Mouse (Mus musculus): ENCODE results near the gene Runx2. TPM values are rescaled to one million over a fixed set of nuclear protein-coding genes. Genes with fewer than 3 reads are reported as not detected.

Gene Runx2
- total and polyA plus RNA-seq, 3 experiments: not detected

GRCm38 (mm10) chr17:44520122-44521075, 294.2 kb downstream of the Runx2 start:
- no peak overlapping the region for H3K4me3 ChIP-seq (ENCODE audit: control insufficient read depth in 1 of 2, insufficient read depth in 1 of 2, low read depth in 2 of 2, low read length in 2 of 2)
- H3K27me3 ChIP-seq (ENCODE audit: control insufficient read depth in 1 of 2, insufficient read depth in 2 of 2, low read length in 2 of 2): no peaks in the 10 kb centered on the region
- H3K9ac ChIP-seq (ENCODE audit: control insufficient read depth, low read depth, low read length, poor library complexity, severe bottlenecking): no peak overlapping the region
- DNase-seq (ENCODE audit: low read depth, low spot score): no peak
- no peak overlapping the region for H3K27ac ChIP-seq (ENCODE audit: control insufficient read depth, low read depth, low read length)
- H3K79me2 ChIP-seq (ENCODE audit: control insufficient read depth, insufficient read depth, low read length, poor library complexity): no peaks in the 10 kb centered on the region
- no peaks in the 10 kb centered on the region for H3K36me3 ChIP-seq (ENCODE audit: control insufficient read depth in 1 of 2, insufficient read depth in 2 of 2, low read length in 2 of 2)
- no peaks in the 10 kb centered on the region for H3K9me3 ChIP-seq (replicated peaks; ENCODE audit: insufficient read depth, low read length)
- no peaks in the 10 kb centered on the region for H3K4me1 ChIP-seq (ENCODE audit: control insufficient read depth in 1 of 2, insufficient read depth in 2 of 2, low read length in 2 of 2)
- no peak for TF ChIP-seq EP300 (IDR thresholded peaks at IDR 0.05; ENCODE audit: low read depth in 1 of 2, low read length in 2 of 2)
- no peak for TF ChIP-seq RAD21 (IDR thresholded peaks at IDR 0.05; ENCODE audit: low read depth, low read length)
- no peak for TF ChIP-seq POLR2AphosphoS2 (IDR thresholded peaks at IDR 0.05; ENCODE audit: low read length)
- TF ChIP-seq MAZ (IDR thresholded peaks at IDR 0.05; ENCODE audit: low read depth, low read length): no peak
- TF ChIP-seq GATA1 (IDR thresholded peaks at IDR 0.05; ENCODE audit: low read depth, low read length): no peak
- TF ChIP-seq CHD2 (IDR thresholded peaks at IDR 0.05; ENCODE audit: low read length): no peak
- TF ChIP-seq CHD1 (IDR thresholded peaks at IDR 0.05; ENCODE audit: low read depth, low read length): no peak
- TF ChIP-seq JUND (IDR thresholded peaks at IDR 0.05; ENCODE audit: low read depth, low read length): no peak
- TF ChIP-seq SMC3 (IDR thresholded peaks at IDR 0.05; ENCODE audit: low read depth, low read length): no peak
- no peak for TF ChIP-seq POLR2A (IDR thresholded peaks at IDR 0.05; ENCODE audit: control insufficient read depth in 1 of 2, insufficient read depth in 1 of 2, low read depth in 1 of 2, low read length in 2 of 2, poor library complexity in 1 of 2)
- TF ChIP-seq NRF1 (IDR thresholded peaks at IDR 0.05; ENCODE audit: insufficient read depth, low read depth, low read length, poor library complexity, severe bottlenecking): no peak
- no peak for TF ChIP-seq ZKSCAN1 (IDR thresholded peaks at IDR 0.05; ENCODE audit: low read depth, low read length)
- TF ChIP-seq RCOR1 (IDR thresholded peaks at IDR 0.05; ENCODE audit: low read depth, low read length): no peak
- no peak for TF ChIP-seq ELF1 (IDR thresholded peaks at IDR 0.05; ENCODE audit: low read depth, low read length)
- no peak for TF ChIP-seq MEF2A (IDR thresholded peaks at IDR 0.05; ENCODE audit: extremely low read depth, insufficient replicate concordance, low read depth, low read length, poor library complexity, severe bottlenecking)
- no peak for TF ChIP-seq UBTF (IDR thresholded peaks at IDR 0.05; ENCODE audit: borderline replicate concordance, insufficient read depth, low read depth, low read length)
- TF ChIP-seq KAT2A (conservative IDR thresholded peaks at IDR 0.05; ENCODE audit: low read depth, low read length): no peak
- TF ChIP-seq MYB (IDR thresholded peaks at IDR 0.05; ENCODE audit: low read depth, low read length): no peak

- Histone ChIP-seq H3K27ac (ENCODE audit: control insufficient read depth, low read depth, low read length) (no peak overlapping the region), H3K79me2 (ENCODE audit: control insufficient read depth, insufficient read depth, low read length, poor library complexity) (no peaks in the 10 kb centered on the region), H3K36me3 (ENCODE audit: control insufficient read depth in 1 of 2, insufficient read depth in 2 of 2, low read length in 2 of 2) (no peaks in the 10 kb centered on the region), H3K9ac (ENCODE audit: control insufficient read depth, low read depth, low read length, poor library complexity, severe bottlenecking) (no peak overlapping the region), H3K4me3 (ENCODE audit: control insufficient read depth in 1 of 2, insufficient read depth in 1 of 2, low read depth in 2 of 2, low read length in 2 of 2) (no peak overlapping the region), H3K27me3 (ENCODE audit: control insufficient read depth in 1 of 2, insufficient read depth in 2 of 2, low read length in 2 of 2) (no peaks in the 10 kb centered on the region), H3K9me3 (replicated peaks; ENCODE audit: insufficient read depth, low read length) (no peaks in the 10 kb centered on the region), H3K4me1 (ENCODE audit: control insufficient read depth in 1 of 2, insufficient read depth in 2 of 2, low read length in 2 of 2) (no peaks in the 10 kb centered on the region)
- TF ChIP-seq RCOR1 (IDR thresholded peaks at IDR 0.05; ENCODE audit: low read depth, low read length) (no peak), TAL1 (IDR thresholded peaks at IDR 0.05; ENCODE audit: low read length) (no peak), MAFK (IDR thresholded peaks at IDR 0.05; ENCODE audit: borderline replicate concordance, low read depth, low read length) (no peak), GABPA (IDR thresholded peaks at IDR 0.05; ENCODE audit: low read depth, low read length) (no peak), RAD21 (IDR thresholded peaks at IDR 0.05; ENCODE audit: low read depth, low read length) (no peak), BHLHE40 (IDR thresholded peaks at IDR 0.05; ENCODE audit: borderline replicate concordance, low read depth, low read length) (no peak), MYB (IDR thresholded peaks at IDR 0.05; ENCODE audit: low read depth, low read length) (no peak), POLR2A (IDR thresholded peaks at IDR 0.05; ENCODE audit: control insufficient read depth in 1 of 2, insufficient read depth in 1 of 2, low read depth in 1 of 2, low read length in 2 of 2, poor library complexity in 1 of 2) (no peak), GATA1 (IDR thresholded peaks at IDR 0.05; ENCODE audit: low read depth, low read length) (no peak), JUND (IDR thresholded peaks at IDR 0.05; ENCODE audit: low read depth, low read length) (no peak), CHD1 (IDR thresholded peaks at IDR 0.05; ENCODE audit: low read depth, low read length) (no peak), MAX (IDR thresholded peaks at IDR 0.05; ENCODE audit: low read length) (no peak), TBP (IDR thresholded peaks at IDR 0.05; ENCODE audit: low read depth, low read length) (no peak), KAT2A (conservative IDR thresholded peaks at IDR 0.05; ENCODE audit: low read depth, low read length) (no peak), E2F4 (IDR thresholded peaks at IDR 0.05; ENCODE audit: borderline replicate concordance, low read depth, low read length) (no peak), HCFC1 (IDR thresholded peaks at IDR 0.05; ENCODE audit: low read depth, low read length) (no peak), NRF1 (IDR thresholded peaks at IDR 0.05; ENCODE audit: insufficient read depth, low read depth, low read length, poor library complexity, severe bottlenecking) (no peak), POLR2AphosphoS5 (IDR thresholded peaks at IDR 0.05; ENCODE audit: borderline replicate concordance, low read depth, low read length) (no peak)
- DNase-seq (ENCODE audit: low read depth, low spot score): no peak
These were observed 295.2 kb downstream of the Runx2 start for GRCm38 (mm10) chr17:44519356-44519755.
